Mouse (Mus musculus): ENCODE measurements at regions not wholly inside any gene's neighbourhood (a gene's known extent, or its start where the extent isn't known, plus 50 kb on each side); places are given as distances from the start of the nearest gene placed in this dataset.

DNA sequence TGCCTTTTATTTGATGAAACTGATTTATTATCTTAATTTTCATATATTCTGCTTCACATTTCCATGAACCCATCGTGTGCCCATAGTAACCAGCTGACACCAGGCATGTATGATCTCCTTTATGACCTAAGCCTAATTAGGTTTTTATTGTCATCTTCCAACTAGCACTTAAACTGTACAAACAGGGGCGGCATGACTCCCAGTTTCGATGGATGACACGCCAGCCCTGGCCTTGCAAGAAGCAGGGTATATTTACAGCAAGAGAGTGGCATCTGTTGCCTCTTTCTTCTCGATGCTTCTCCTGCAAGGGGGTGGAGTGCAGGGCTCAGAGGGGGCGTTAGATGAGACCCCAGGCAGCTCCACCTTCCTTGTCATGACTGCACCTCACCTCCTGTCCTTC is 379.8 kb downstream of the Tshz3 start:
- no peak for TF ChIP-seq CTCF (IDR thresholded peaks at IDR 0.05; ENCODE audit: control insufficient read depth, insufficient read depth, insufficient read length)
- TF ChIP-seq MYOG (IDR thresholded peaks at IDR 0.05; ENCODE audit: control insufficient read depth, extremely low read depth, insufficient read length): no peak
- TF ChIP-seq USF1 (IDR thresholded peaks at IDR 0.05; ENCODE audit: low read depth): no peak
- no peak for TF ChIP-seq MAX (IDR thresholded peaks at IDR 0.05)
- no peak for TF ChIP-seq MYOD1 (IDR thresholded peaks at IDR 0.05; ENCODE audit: control insufficient read depth, insufficient read length, low read depth)
- no peak for TF ChIP-seq CEBPB (IDR thresholded peaks at IDR 0.05; ENCODE audit: low read depth)
- TF ChIP-seq FOSL1 (IDR thresholded peaks at IDR 0.05; ENCODE audit: insufficient read depth, low read length, poor library complexity, severe bottlenecking): no peak
